Mouse (Mus musculus) layer of hippocampus, postnatal 25 days (tissue): ENCODE measurements around the gene Tomm40. TPM values are rescaled to one million over a fixed set of nuclear protein-coding genes. Genes with fewer than 3 reads are reported as not detected.

Experiments
- DNase-seq, 2 experiments: peaks; one replicate each; pipeline ENCODE4 v3.0.0; 2022; ENCODE audit warnings: mixed read lengths in 2 of 2, low spot score in 1 of 2; ENCODE audit errors: extremely low spot score in 1 of 2
- total RNA-seq, 2 experiments: library from RNA; stranded (reverse); gene quantifications; 2 replicates each; pipeline ENCODE4 v1.2.3; 2021

Tomm40 gene
- total RNA-seq: 100 to 1,000 TPM; 109 TPM

DNA sequence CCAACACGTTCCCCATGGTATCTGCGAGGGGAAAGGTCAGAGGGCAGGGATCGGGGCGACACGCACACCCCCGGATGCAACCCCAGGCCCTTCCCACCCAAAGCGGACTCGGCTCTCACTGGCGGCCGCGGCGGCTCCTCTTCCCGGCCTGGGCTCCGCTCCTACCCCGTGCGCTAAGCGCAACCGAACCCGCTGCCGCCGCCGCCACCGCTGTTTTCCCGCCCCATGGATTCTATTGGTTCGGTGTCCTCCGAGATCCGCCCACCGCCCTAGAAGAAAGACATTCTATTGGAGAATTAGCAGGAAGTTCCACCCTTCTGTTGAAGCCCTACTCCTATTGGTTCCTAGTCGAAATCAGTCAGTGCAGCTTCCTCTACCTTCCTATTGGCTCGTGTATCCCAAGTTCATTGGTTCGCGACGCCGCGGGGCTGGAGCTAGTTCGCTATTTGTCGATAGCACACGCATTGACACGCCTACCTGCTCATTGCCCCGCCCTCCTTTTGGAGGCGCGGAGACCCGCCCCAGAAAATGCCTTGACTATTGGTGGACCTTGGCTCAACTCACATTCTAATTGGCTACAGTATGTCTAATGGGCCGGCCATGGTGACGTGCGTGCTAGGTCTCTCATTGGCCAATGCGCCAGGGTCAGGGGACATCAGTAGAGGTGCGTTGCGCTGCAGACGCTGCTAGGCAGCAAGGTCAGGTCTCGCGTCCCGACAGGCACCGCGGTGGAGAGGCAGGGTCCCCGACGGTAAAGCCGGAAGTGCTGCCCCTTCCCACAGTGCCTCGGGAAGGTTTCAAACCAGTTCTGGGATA, at the start of gene Tomm40:
Gene Tomm40, minus strand, starts transcription at position 200 of the 816 bp plus-strand sequence.
- DNase-seq: peak; percentile 81 to 88

DNA sequence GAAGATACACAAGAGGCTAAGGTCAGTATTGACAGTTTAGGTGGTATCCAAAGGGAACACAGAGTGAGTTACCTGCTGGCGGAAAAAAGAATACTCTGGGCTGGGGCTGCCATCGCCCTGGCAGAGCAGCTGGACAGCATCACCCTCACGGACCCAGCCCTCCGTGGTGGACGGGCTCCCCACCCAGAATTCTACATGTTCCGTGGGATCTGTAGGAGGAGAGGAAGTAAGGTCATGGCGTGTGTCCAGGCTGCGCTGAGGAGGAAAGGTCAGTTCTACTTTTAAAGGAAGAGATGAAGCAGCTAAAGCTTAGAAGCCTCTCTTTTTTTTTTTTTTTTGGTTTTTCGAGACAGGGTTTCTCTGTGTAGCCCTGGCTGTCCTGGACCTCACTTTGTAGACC, 49.3 kb upstream of the Tomm40 start:
- no peak for DNase-seq

DNA sequence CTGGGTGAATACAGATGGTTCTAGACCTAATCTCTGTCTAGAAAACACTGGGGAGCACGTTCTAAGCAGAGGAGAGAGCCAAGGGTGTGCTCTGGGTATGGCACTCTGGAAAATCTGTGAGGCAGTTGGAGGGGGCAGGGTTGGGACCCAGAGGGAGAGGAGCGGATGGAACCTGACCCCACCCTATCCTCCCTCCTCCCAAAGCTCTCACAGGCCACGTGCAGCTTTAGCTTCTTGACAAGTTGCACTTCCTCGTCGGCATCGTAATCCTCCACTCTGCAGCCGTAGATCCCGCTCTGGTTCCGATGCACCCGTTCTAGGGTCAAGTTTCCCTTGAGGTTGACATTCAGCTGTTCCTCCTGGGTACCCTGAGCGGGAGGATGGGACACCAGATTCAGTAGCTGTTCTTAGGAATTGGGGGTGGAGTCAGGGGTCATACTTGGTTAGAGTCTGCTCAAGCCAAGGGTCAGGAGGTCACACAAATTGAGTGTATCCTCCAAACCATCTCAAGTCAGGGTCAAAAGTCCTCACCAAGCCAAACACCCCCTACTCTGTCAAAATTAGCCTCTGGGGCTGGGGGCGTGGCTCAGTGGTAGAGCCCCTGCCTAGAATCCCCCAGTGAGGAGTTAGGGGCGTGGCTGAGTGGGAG, 48.7 kb upstream of the Tomm40 start:
- DNase-seq: no peak

DNA sequence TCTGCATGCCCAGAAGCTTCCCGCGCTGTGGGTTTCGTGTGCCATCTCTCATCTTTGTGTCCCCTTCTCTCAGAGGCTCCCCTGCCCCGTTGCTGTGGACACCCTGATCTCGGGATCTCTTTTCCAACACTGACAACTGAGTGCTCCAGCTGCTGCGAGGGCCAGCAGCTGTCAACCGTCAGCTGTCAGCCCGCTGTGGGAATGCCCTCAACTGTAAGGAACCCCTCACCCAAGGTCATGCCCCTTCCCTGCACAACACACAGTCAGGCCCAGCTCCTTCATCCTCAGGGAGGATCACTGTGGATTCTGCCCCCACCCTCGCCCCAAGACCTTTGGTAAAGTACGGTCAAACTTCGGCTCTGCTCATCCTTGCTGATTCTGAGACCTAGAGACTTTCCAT, 47.0 kb upstream of the Tomm40 start:
- DNase-seq: no peak

DNA sequence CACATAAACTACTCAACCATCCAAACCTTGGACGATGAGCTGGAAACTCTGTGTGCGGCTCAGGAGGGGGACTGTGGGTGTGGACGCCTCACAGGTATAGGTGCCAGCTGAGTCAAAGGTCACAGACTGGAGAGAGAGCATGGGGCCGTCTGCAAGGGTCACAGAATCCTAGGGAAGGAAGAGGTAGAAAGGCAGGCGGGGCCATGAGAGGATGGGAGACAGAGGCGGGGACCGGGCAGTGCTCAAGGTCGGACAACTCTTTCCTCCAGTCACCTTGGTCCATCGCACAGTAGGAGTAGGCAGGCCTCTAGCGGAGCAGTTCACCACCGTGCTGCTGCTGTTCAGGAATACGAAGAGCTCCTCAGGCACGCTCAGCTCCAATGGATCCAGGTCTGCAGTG, 44.8 kb upstream of the Tomm40 start:
- no peak for DNase-seq

DNA sequence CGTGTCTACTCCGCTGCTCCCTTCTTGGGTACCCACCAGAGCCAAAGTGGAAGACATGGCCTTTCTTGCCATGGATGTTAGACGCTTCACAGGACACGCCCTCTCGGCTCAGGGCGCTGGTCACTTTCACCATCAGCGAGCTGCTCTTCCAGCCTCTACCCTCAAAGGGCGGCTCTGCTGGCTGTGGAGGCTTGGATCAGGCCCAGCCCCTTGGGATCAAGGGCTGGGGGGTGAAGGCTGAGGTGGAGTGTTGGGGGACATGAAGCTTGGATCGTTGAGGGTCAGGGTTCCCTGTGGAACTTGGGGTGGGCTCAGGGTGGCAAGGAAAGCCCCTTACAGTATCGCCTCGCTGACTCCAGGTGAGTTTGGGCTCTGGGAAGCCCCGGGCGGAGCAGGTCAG, 43.4 kb upstream of the Tomm40 start:
- no peak for DNase-seq

DNA sequence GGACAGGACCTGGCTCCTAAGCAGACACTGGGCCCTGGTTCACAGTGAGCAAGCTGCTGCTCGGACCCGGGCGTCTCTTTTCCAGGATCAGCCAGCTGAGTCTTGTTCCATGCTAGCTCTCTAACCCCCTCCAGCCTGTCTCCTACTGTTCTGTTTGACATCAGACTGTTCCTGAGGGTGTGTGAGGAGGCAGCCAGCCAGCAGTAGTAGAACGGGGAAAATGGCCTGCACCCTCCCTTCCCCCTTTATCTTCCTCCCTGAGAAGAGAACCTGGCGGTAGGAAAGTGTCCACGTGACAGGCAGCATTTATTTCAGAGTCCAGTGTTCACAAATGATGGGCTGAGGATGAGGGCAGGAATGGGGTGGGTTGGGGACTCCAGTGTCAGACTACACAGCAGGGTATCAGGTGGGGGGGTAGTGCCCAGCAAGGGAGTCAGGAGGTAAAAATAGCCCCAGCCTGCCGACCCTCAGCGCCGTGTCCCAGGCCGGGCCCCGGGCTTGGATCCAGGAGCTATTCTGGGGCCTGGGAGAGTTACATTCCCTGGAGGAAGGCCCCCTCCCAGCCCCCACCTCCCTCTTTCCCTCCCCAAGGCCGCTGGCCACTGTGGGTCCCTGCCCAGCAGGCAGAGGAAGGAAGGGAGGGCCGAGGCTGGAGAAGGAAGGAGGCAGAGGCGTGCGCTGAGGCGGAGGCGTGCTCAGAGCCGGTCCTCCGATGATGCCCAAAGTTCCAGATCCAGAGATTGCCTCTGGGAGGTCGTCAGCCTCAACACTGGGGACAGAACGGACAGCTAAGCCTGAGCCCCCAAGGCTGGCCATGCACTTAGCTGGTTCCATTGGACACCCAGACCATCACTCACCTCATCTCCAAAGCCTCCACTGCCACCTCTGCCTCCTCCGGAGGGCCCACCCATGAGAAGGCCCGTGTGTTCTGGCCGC, 40.9 kb upstream of the Tomm40 start:
- DNase-seq: no peak

DNA sequence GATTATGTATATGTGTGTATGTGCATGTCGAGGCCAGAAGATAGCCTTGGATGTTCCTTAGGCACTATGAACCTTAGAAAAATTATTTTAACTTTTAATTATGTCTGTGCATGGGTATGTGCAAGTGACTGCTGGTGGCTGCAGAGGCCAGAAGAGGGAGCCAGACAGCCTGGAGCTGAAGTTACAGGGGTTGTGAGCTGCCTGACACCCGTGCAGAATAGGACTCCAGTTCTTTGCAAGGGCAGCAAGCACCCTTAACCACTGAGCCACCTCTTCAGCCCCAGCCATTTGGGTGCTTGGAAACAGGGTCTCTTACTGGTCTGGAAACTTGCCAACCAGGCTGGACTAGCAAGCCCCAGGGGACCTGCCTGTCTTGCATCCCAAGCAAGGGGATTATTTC, 39.8 kb upstream of the Tomm40 start:
- DNase-seq: no peak

DNA sequence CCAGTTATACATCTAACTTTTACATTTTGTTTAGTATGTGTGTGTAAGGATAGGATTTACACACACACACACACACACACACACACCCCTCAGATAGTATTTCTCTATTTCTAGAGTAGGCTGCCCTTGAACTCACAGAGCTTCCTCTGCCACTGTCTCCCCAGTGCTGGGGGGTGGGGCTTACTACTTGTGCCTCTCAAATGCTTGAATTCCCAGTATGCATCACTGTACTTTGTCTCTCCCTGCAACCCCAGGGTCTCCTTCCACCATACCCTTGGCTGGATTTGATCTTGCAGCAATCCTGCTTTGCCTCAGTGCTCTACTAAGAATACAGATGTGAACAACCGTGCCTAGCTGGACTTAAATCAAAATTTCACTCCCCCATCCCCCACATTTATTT, 38.8 kb upstream of the Tomm40 start:
- DNase-seq: no peak

DNA sequence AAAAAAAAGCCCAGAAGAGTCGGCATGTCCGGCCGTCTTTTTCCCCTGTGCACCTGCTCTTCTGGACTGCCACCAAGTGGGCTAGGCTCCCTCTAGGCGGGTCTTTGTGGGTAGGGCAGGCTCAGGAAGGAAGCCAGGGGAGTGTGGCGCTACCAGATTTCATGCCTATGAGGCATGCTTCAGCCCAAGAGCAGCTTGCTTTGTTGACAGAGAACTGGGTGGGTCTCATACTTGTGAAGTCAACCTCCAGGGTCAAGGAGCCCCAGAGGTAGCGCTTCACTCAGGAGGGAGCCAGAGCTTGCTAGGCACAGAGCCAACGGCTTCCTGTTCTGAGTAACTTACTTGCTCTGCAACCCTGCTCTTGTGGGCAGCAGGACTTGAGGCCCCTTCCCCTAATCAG, 38.3 kb upstream of the Tomm40 start:
- no peak for DNase-seq

DNA sequence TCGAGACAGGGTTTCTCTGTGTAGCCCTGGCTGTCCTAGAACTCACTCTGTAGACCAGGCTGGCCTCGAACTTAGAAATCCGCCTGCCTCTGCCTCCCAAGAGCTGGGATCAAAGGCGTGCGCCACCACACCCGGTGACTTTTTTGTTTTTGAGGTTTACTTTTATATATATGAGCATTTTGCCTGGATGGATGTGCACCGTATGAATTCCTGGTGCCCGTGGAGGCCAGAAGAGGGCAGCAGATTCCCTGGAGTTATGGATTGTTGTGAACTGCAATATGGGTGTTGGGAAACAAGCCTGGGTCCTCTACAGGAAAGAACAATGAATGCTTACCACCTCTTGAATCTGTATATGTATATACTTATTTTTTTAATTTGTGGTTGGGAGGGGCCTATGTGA, 37.4 kb upstream of the Tomm40 start:
- no peak for DNase-seq

DNA sequence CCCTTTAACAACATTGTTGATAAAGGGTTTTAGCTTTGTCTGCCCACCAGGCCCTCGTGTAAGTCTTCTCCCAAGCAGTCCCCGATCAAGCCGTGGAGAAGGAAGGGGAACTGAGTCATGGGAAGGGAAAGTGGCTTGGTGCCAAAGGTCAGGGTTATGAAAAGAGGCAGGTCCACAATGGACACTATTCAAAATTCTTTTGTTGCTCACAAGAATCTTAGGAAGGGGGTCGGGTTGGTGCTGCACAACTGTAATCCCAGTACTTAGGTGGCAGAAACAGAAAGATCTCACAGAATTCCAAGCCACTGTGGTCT, 35.8 kb upstream of the Tomm40 start:
- DNase-seq: no peak

DNA sequence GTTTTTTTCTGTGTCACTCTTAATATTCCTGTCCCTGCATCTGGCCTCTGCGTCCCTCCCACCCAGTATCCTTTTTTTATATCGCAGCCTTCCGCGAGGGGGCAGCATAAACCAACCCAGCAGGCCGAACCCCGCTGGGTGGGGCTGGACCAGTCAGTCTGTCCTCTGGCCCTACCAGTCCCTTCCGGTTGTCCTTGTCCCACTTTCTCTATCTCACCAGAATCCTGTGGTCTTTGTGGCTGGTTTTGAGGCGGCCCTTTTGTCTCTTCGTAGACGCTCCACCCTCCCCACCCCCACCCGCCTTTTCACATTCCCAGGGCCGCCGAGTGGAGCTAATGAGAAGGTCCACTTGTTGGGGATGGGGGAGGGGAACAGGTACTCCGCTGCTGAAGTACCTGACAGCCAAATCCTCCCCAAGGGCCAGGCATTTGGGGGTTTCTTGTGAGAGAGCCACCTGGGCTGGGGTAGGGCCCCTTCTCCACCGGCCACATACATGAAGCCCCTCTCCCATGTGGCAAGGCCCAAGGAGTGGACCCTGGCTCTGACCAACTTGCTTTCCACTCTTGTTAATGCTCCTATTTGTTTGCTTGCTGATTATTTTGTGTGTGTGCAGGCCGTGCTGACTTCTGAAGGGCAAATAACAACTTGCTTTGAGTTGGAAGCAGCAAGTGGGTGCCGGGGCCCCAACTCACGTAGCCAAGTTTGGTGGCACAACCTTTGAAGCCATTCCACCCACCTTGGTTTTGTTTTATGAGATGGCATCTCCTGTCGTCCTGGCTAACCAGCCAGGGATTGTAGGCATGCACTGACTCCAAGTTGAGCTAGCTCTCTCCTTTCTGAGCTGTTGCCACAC, 35.2 kb upstream of the Tomm40 start, which contains the start of gene Nectin2:
Gene Nectin2, minus strand, starts transcription at position 267 of the 853 bp plus-strand sequence.
- peak; percentile 81 for DNase-seq

DNA sequence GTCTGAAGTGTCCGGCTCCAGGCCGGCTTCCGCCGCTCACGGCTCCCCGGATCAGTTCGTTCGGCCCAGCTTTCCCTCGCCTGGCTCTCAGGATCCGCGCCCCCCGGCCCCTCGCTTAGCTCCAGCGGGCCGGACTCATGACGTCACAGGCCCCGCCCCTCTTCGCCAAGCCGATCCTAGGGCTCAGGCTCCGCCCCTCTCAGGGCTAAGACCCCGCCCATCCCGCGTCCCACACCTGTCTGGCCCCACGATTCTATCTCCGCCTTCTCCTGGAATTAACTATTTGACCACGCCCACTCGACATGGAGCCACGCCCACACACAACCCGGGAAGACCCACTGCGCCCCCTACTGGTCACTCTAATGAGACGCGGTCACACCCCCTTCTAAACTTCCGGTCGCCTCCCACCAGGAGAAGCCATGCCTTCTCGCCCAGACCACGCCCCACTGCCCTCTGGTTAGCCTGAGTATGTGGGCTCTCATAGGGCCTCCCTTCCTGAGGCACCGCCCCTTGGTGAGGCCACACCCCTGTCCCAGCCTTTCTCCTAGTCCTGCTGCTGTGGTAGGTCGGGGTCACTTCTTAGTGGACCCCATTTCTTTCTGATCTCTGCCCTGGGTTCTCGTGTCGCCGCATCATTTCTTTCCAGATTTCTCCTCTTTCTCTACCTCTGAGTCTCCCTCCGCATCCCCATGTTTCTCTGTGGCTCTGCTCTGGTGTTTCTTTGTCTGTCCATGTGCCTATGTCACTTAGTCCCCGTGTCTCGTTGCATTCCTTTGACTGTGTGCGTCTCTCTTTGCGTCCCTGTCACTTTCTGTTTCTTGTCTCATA, 34.4 kb upstream of the Tomm40 start:
- DNase-seq: peak; percentile 92 to 94

DNA sequence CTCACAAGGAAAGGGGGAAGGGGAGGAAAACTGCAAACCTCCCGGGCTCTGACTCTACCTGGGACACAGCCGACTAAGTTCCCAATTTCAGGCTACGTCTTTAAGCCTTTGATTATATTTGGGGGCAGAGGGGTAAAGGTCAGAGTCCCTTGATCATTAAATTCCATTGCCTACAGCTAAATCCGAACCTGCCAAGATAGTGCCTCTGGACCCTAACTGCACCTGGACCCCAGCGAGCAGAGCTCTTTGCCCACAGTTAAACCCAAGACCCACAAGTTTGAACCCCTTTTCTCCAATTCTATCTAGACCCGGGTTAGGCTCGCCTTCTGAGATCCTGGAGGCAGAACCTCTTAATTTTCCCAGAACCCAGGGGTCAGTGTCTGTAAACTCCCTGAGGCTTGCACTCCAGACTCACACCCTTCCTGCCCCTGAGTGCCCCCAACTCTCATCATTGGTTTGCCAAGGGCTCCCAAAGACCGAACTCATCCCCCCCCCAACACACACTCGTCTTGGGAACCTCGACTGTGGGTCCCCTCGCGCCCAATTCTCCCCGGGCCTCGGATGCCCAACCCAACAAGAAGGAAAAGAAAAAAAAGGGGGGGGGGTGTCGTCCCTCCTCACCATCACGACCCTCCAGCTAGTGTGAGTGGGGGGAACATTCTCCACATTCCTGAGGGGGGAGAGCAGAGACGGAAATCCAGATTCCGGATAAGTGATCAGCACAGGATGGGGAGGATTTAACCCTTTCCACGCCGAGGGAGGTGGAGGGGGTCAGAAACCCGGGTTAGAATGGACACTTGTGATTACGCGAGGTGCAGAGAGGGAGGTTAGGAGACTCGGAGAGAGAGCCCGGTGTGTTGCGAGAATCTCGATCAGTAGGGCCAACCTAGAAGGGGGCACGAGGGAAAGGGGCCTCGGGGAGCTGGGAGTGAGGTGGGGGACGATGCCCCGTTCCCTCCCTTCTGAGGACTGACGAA, 33.3 kb upstream of the Tomm40 start:
- DNase-seq: no peak

DNA sequence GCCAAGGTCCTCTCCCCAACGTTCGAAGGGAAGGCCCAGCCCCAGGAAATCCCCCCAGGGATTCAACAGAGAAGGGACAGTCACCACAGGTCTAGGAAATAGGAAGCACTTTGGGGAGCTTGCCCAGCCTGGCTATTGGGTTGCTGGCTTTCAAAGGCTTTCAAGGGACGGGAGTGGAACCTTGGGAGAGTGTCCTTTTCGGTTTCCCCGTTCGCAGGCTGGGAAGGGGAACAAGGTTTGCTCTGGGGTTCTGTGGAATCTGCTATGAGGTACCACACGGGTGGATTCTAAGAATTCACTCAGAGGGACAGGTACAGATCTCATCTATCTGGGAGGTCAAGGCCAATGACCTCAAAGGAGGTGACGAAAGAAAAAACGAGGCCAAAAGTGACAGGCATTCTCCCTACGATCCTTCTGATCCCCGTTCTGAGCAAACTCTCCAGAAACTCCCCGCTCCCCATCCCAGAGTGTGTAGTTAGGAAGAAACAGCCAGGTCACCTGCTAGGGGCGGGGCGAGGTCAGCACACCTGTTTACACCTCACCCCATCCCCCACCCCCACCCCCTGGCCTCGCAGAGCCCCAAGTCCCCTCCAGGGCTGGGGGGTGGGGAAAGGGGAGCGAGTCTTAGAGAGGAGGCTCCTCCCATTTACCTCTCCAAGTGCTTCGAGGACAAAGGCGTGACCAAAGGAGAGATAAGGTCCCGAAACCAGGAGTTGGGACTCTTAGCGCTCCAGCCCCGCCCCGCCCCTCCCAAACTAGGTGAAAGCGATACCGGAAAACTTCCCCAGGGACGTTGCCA, 32.4 kb upstream of the Tomm40 start:
- no peak for DNase-seq

DNA sequence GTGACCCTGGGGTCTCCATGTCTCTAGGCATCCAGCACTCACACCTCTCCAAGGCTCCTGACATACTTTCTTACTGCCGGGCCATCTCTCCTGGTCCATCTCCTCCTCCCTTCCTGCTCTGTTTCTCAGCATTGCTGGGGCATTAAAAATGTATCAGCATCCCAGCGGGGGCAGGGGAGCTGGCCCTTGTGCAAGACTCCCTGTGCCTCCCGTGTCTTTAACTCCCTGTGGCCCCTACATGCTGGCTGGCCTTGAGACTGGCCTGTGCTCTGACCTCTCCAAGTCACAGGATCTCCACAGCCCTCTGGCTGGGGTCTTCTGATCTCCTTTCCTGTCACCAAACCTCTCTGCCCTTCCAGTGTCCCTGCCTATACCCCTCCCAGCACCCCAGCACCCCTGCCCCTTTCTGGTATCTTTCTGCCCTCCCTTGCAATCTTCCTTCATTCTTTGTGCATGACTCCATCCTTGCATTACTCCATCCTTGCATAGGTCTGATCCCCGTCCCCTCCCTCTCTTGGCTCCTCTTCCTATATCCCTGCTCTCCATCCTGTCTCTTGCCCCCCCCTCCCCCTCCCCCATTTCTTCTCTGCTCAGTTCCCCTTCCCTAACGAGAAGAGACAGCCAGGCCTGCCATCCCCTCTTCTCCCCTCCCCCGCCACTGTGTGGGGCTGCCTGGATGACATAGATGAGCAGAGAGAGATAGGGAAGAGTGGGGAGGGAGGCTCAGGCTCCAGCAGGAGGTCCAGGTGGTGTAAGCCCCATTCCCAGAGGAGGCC, 31.4 kb upstream of the Tomm40 start:
- no peak for DNase-seq
